Mouse (Mus musculus): Measurements from ENCODE around the gene Arel1.

Arel1 gene

GRCm38 (mm10) chr12:84970428-84971096, at the start of gene Arel1, which contains the start of gene Fcf1:
Gene Arel1 (minus strand): TSS chr12:84970900.
Gene Fcf1 (plus strand): TSS chr12:84970897.
- peak; percentile 95 for DNase-seq (ENCODE audit: low read depth)

GRCm38 (mm10) chr12:85012185-85012584, 41.5 kb upstream of the Arel1 start:
- no peak for DNase-seq (ENCODE audit: low read depth)

- DNase-seq (ENCODE audit: low read depth) = no peak
Observed at GRCm38 (mm10) chr12:85010541-85010940, 39.8 kb upstream of the Arel1 start.

GRCm38 (mm10) chr12:85009776-85010175, 39.1 kb upstream of the Arel1 start:
- peak; percentile 46 for DNase-seq (ENCODE audit: low read depth)

GRCm38 (mm10) chr12:85007021-85007420, 36.3 kb upstream of the Arel1 start:
- DNase-seq (ENCODE audit: low read depth) = no peak

GRCm38 (mm10) chr12:85006206-85006605, 35.5 kb upstream of the Arel1 start:
- DNase-seq (ENCODE audit: low read depth) = no peak

GRCm38 (mm10) chr12:84999053-84999452, 28.4 kb upstream of the Arel1 start:
- no peak for DNase-seq (ENCODE audit: low read depth)

- peak; percentile 64 for DNase-seq (ENCODE audit: low read depth)
Observed at GRCm38 (mm10) chr12:84996501-84997398, 26.1 kb upstream of the Arel1 start.

GRCm38 (mm10) chr12:84996083-84996496, 25.4 kb upstream of the Arel1 start, which contains the start of gene Ylpm1:
Gene Ylpm1 (plus strand): TSS chr12:84996321.
- DNase-seq (ENCODE audit: low read depth) = peak; percentile 99

- DNase-seq (ENCODE audit: low read depth) = no peak
Observed at GRCm38 (mm10) chr12:84995112-84995761, 24.5 kb upstream of the Arel1 start.

GRCm38 (mm10) chr12:84989456-84989855, 18.8 kb upstream of the Arel1 start:
- peak; percentile 27 for DNase-seq (ENCODE audit: low read depth)

- DNase-seq (ENCODE audit: low read depth) = no peak
Observed at GRCm38 (mm10) chr12:84979264-84979862, 8.7 kb upstream of the Arel1 start.

GRCm38 (mm10) chr12:84969656-84970427, 858 bp downstream of the Arel1 start:
- peak; percentile 13 for DNase-seq (ENCODE audit: low read depth)

- no peak for DNase-seq (ENCODE audit: low read depth)
Observed at GRCm38 (mm10) chr12:84968831-84969655, 1.7 kb downstream of the Arel1 start.

GRCm38 (mm10) chr12:84962606-84963005, 8.1 kb downstream of the Arel1 start:
- no peak for DNase-seq (ENCODE audit: low read depth)

GRCm38 (mm10) chr12:84958794-84959356, 11.8 kb downstream of the Arel1 start:
- no peak for DNase-seq (ENCODE audit: low read depth)

- no peak for DNase-seq (ENCODE audit: low read depth)
Observed at GRCm38 (mm10) chr12:84956317-84956716, 14.4 kb downstream of the Arel1 start.

GRCm38 (mm10) chr12:84952351-84952750, 18.3 kb downstream of the Arel1 start:
- no peak for DNase-seq (ENCODE audit: low read depth)

GRCm38 (mm10) chr12:84951531-84951930, 19.2 kb downstream of the Arel1 start:
- DNase-seq (ENCODE audit: low read depth) = no peak

GRCm38 (mm10) chr12:84950763-84951162, 19.9 kb downstream of the Arel1 start:
- DNase-seq (ENCODE audit: low read depth) = no peak
